Mouse (Mus musculus) thymus, adult 2 months (tissue): ENCODE results near the gene Hipk1. TPM values are rescaled to one million over a fixed set of nuclear protein-coding genes. Genes with fewer than 3 reads are reported as not detected.

Experiments
- DNase-seq: peaks from one replicate; pipeline ENCODE4 v3.0.0; 2021
- H3K27ac ChIP-seq: fragments of 200-500 bp; 2 replicates; pipeline ENCODE4 v1.5.1; 2012; ENCODE audit warnings: low read length, control low read depth; ENCODE audit not compliant: control insufficient read depth, insufficient read depth
- H3K27me3 ChIP-seq: fragments of 200-500 bp; 2 replicates; pipeline ENCODE4 v1.6.1; 2012; ENCODE audit warnings: mild to moderate bottlenecking, low read length, moderate library complexity, mixed read lengths; ENCODE audit not compliant: control insufficient read depth, insufficient read depth
- H3K36me3 ChIP-seq: fragments of 200-500 bp; 2 replicates; pipeline ENCODE4 v1.6.1; 2012; ENCODE audit warnings: mild to moderate bottlenecking, low read length, moderate library complexity; ENCODE audit not compliant: control insufficient read depth, insufficient read depth
- H3K4me1 ChIP-seq: fragments of 200-500 bp; replicated peaks from 2 replicates; pipeline ENCODE4 v1.6.1; 2012; ENCODE audit warnings: low read length; ENCODE audit not compliant: control insufficient read depth, insufficient read depth
- H3K4me3 ChIP-seq: fragments of 200-500 bp; 2 replicates; pipeline ENCODE4 v1.5.1; 2012; ENCODE audit warnings: mild to moderate bottlenecking, low read length, control low read depth, moderate library complexity; ENCODE audit not compliant: control insufficient read depth, insufficient read depth
- CTCF ChIP-seq: fragments of 200-500 bp; IDR thresholded peaks from 2 replicates; pipeline ENCODE4 v1.5.1; 2012; ENCODE audit warnings: mild to moderate bottlenecking, control low read depth, low read length, moderate library complexity, borderline replicate concordance; ENCODE audit not compliant: control insufficient read depth, poor library complexity, insufficient read depth; ENCODE audit errors: extremely low read depth
- POLR2A ChIP-seq: fragments of 200-500 bp; IDR thresholded peaks from 2 replicates; pipeline ENCODE4 v1.6.1; 2012; ENCODE audit warnings: mild to moderate bottlenecking, low read length, control low read depth, moderate library complexity; ENCODE audit not compliant: control insufficient read depth, poor library complexity, insufficient read depth; ENCODE audit errors: extremely low read depth
- WGBS: fragments of 180-500 bp; shearing (Covaris S2); methylation state at CpG from one replicate; pipeline ENCODE4 v1.1.7; 2018; 5-methylcytosine and 5-hydroxymethylcytosine counted together
- polyA plus RNA-seq: library from polyadenylated mRNA; depleted of rRNA; stranded (reverse); fragments of >200 nt; gene quantifications from 2 replicates; pipeline ENCODE4 v1.2.3, GENCODE M21; 2012; rRNA removed

The Hipk1 gene
- polyA plus RNA-seq, 1 experiment: 172 TPM

DNA sequence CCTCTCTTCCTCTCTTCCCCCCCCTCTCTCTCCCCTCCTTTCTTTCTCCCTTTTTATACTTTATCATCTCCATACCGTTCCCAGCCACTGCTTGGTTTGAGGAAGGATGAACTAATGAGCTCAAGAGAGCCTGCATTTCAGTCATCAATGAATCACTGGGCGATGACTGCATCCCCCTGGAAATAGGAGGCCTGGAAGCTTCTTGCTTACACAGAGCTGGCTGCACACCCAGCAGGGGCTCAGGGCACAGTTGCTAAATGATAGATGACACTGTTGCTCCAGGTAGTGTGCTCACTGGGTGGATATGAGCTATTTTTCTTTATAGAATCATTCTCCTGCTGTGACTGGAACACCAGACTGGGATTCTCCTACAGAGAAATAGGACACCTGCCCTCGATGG, 95.8 kb downstream of the Hipk1 start:
- H3K36me3 ChIP-seq: no peaks in the 10 kb centered on the region
- H3K27me3 ChIP-seq: no peaks in the 10 kb centered on the region
- H3K27ac ChIP-seq: no peak overlapping the region
- WGBS: 79% methylated on average over 3 of the region's 3 CpGs
- TF ChIP-seq POLR2A (no peak), CTCF (no peak)
- H3K4me3 ChIP-seq: no peak overlapping the region
- DNase-seq: no peak
- no peaks in the 10 kb centered on the region for H3K4me1 ChIP-seq

DNA sequence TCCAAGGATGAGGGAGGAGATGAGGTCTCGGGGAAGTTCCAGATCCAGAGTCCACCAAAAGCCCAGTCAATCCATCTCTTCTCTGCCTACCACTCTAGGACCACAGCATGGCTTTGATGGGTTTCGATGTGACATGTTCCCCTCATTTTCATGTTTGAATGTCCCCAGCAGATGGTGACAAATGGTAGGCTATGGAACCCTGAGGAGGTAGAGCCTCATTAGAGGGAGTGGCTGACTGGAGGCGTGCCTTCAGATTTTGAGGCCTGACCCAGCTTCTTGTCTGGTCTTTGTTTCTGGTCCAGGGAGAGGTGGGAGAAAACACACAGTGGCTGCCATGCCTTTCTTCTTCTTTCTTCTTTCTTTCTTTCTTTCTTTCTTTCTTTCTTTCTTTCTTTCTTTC, 100.9 kb downstream of the Hipk1 start:
- H3K4me3 ChIP-seq: no peak overlapping the region
- H3K27ac ChIP-seq: no peak overlapping the region
- 79% methylated on average over 3 of the region's 3 CpGs for WGBS
- no peaks in the 10 kb centered on the region for H3K36me3 ChIP-seq
- DNase-seq: no peak
- H3K27me3 ChIP-seq: no peaks in the 10 kb centered on the region
- TF ChIP-seq CTCF (no peak), POLR2A (no peak)
- H3K4me1 ChIP-seq: no peaks in the 10 kb centered on the region

Other genes with a start within 250 kb of the Hipk1 start
- 0.06 and 0.09 TPM in 2 replicates for gene Syt6, start 216.3 kb downstream of the Hipk1 start, polyA plus RNA-seq
- gene Atg4a-ps, start 145.5 kb downstream of the Hipk1 start, polyA plus RNA-seq: not detected in 2 replicates
- gene Olfml3, start 53.6 kb downstream of the Hipk1 start, polyA plus RNA-seq: 4.2 and 6.1 TPM in 2 replicates
- not detected in 2 replicates for gene Gm10964, start 52.2 kb downstream of the Hipk1 start, polyA plus RNA-seq
- gene Dclre1b, start 17.9 kb upstream of the Hipk1 start, polyA plus RNA-seq: 38.1 and 44.3 TPM in 2 replicates
- 24.0 and 24.4 TPM in 2 replicates for gene Ap4b1, start 18.0 kb upstream of the Hipk1 start, polyA plus RNA-seq
- 1.2 and 2.7 TPM in 2 replicates for gene Gm43064, start 18.0 kb upstream of the Hipk1 start, polyA plus RNA-seq
- 0.37 and 0.84 TPM in 2 replicates for gene Bcl2l15, start 41.0 kb upstream of the Hipk1 start, polyA plus RNA-seq
- 60.4 and 68.3 TPM in 2 replicates for gene Ptpn22, start 68.2 kb upstream of the Hipk1 start, polyA plus RNA-seq
- gene Rsbn1, start 122.6 kb upstream of the Hipk1 start, polyA plus RNA-seq: 10.9 and 12.9 TPM in 2 replicates
- 16.9 and 20.7 TPM in 2 replicates for gene Phtf1, start 176.5 kb upstream of the Hipk1 start, polyA plus RNA-seq